Mouse (Mus musculus): Measurements from ENCODE around the gene Rpl7l1. TPM values are rescaled to one million over a fixed set of nuclear protein-coding genes. Genes with fewer than 3 reads are reported as not detected.
"Not testable (repeated sequence)": the region's sequence is repeated elsewhere in the genome, so short reads cannot be mapped to it uniquely, and the experiment has no call there.

Gene Rpl7l1
- 29.9 and 35.6 TPM in 2 replicates for total RNA-seq (2015; ENCODE audit: low replicate concordance)
- total RNA-seq (2017; ENCODE audit: low replicate concordance) = 25.2 and 69.6 TPM in 2 replicates

DNA sequence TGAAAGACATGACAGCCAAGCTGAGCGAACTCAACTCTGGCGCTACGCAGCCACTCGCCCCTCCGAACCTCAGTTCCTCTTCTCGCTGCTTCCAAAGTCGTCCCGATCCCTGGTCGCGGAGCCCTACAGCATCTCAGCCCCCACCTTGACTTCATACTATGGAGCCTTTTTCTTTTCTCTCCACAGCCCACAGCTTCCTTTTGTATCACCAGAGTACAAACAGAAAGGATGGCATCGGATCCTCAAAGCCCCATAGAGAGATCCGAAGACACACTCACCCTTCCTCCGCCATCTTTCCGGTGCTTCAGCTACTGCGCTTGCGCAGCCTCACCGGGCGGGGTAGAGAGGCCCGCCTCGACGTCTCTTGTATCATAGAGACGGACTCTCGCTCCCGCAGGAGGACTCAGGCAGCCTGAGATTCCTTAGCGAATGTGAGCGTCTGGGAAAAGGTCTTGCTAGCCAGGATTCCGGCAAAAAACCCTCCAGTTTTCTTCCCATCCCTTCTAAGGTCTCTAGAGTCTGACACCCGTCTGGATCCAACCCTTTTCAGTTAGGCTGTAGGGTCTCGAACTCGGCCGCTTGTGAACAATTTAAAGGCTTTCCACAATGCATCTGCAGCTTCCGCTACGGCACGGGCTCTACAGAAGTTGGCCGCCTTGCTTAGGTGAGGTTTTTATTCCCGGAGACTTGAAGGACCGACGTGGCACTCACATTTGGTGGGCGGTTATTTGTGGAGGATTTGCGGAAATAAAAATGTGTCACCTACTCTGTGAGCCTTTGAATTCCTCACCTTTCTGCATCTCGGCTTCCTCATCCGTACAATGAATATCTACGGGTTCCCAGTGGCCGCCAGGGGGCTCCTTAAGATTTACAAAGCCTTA is at the start of gene Rpl7l1:
TSS of gene Rpl7l1 (minus strand) at position 332 of the 881 bp plus-strand sequence.
- peak; percentile 99 for ATAC-seq (replicated peaks; ENCODE audit: low FRiP score, poor library complexity, severe bottlenecking)

DNA sequence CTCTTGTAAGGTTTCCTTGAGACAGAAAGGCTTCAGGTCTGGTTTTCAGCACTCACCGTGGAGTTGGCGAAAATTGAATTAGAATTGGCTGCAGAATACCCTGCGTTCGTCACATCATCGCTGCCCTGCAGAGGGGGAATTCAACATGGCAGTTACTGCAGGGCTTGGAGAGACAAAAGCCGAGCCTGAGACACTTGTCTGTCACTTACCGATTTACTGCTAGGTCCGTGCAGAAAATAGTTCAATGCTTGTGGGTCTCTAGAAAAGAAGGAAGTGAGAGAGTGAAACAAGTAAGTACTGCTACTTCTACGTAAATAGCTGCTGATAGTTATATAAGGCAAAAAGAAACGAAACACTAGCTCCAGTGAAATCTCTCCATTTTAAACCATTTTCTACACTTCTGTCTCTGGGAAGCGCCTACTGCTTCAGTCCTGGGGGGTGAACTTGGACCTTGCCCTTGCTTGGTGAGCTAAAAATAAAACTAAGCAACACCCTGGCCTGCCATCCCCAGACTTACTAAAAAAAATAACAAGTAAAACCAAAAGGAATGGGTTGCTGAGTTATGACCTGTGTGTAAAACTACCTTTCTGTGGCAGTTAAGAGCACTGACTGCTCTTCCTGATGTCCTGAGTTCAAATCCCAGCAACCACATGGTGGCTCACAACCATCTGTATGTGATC is 47.5 kb upstream of the Rpl7l1 start:
- ATAC-seq (replicated peaks; ENCODE audit: low FRiP score, poor library complexity, severe bottlenecking) = no peak

DNA sequence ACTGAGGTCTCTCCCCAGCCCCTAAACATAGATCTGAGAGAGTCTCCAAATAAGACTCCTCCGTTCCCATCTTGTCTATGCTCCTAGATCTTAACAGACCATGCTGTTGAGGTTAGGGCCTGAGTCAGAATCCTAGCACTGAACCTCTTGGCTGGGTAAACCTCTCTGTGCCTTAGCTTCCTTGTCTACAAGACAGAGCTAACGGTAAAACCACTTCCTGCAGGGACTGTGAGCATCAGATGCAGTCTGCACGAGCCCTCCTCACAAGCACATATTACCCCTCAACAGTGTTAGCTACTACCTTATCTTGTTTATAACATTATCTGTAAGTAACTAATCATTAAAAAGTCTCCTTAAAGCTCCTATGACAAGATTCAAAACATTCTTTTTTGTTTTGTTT is 46.5 kb upstream of the Rpl7l1 start:
- no peak for ATAC-seq (replicated peaks; ENCODE audit: low FRiP score, poor library complexity, severe bottlenecking)

DNA sequence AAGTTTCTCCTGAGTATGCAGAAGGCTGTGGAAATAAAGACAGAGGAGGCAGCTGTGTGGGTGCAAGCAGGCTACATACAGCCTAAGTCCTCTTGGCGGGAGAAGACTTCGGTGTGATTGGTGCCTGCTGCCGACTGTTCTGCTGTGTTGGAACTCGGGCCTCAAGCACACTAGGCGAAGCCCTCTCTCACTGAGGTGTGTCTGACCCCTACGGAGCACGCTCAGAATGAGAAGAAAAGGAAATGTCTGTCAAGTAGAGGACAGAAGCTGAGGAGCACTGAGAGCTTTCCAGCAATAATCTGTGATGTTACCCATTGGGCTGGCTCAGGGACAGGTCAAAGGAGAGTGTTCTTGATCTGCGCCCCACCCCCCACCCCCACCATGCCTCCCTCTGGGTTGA is 40.6 kb upstream of the Rpl7l1 start:
- no peak for ATAC-seq (replicated peaks; ENCODE audit: low FRiP score, poor library complexity, severe bottlenecking)

DNA sequence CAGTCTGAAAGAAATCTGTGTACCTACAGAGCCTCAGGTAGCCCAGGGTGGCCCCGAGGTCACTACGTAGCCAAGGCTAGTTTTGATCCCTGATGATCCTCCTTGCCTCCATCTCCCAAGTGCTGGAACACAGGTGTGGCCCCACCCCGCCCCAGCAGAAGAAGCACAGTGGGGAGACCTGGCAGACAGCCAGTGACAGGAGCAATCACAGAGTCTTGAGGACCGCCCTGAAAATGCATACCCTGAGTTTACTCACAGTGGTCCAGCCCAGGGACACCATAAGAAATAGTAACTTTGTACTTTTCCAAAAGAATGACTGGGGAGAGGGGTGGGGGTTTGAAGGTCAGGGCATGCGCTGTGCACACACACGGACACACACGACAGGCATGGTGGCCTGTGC is 38.2 kb upstream of the Rpl7l1 start:
- no peak for ATAC-seq (replicated peaks; ENCODE audit: low FRiP score, poor library complexity, severe bottlenecking)

DNA sequence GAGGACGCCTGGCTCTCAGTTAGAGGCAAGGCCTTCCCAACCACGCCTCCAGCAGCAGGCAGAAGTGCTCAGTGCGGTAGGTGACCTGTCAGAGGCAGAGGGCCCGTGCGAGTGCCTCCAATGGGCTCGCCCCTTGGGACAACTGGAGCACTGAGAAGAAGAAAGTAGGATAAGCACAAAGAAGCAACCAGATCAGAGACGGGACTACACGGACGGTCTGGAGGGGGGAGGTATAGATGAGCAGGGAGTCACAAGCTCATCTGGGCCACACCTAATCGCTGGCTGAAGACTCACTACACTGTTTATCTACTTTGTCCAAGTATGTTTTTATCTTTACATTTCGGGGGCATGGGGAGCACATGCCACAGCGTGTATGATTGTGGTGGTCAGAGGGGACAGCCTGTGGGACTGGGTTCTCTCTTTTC is 35.3 kb upstream of the Rpl7l1 start:
- peak; percentile 91 for ATAC-seq (replicated peaks; ENCODE audit: low FRiP score, poor library complexity, severe bottlenecking)

DNA sequence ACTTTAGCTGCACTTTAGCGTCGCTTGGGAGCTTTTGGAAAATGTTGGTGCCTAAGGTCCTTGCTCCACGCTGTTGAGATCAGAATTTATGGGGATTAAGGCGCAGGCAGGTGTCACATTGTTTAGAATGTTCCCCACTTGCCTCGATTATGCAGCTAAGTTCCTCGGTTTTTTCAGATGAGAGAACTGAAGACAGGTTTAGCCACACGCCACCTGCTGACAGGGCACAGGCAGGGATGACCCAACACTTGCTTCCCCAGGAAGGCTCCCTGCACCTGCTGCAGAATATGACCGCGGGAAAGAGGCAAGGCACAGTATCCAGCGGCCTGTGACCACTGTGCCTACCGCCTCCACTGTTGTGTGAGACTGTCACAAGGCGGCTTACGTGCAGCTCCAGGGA is 33.8 kb upstream of the Rpl7l1 start:
- no peak for ATAC-seq (replicated peaks; ENCODE audit: low FRiP score, poor library complexity, severe bottlenecking)

DNA sequence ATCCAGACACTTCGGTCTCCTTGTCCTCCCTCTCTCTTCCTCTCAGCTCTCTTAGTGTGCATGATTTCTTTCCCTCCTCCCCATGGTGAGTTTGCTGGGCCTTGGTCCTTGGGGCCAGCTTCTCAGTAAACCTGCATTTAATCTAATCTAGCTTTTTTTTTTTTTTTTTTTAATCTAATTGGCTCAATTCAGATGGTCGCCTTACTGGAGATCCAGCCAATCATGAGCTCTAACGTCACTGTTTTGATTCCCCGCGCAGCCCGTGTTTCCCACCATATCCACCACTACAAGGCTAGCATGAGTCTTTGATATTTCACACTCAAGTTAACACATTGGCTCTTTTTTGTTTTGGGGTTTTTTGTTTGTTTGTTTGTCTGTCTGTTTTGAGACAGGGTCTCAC is 32.0 kb upstream of the Rpl7l1 start:
- ATAC-seq (replicated peaks; ENCODE audit: low FRiP score, poor library complexity, severe bottlenecking) = no peak

DNA sequence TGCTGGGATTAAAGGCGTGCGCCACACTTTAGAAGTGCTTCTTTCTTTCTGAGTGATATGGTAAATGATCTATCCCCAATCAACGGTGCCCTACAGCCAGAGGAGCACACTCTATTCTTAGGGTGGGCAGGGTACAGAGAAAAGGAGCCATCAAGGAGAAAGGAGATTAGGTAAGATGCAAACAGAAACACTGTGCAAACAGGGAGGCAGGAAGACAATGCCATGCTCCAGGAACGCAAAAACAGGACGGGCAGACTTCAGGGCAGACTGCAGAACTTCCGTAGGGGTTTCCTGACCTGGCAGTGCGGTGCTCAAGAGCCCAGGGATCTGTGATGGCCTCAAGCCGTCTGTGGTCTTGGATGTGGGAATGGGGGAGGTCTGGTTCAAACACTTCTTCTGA is 31.2 kb upstream of the Rpl7l1 start:
- no peak for ATAC-seq (replicated peaks; ENCODE audit: low FRiP score, poor library complexity, severe bottlenecking)

DNA sequence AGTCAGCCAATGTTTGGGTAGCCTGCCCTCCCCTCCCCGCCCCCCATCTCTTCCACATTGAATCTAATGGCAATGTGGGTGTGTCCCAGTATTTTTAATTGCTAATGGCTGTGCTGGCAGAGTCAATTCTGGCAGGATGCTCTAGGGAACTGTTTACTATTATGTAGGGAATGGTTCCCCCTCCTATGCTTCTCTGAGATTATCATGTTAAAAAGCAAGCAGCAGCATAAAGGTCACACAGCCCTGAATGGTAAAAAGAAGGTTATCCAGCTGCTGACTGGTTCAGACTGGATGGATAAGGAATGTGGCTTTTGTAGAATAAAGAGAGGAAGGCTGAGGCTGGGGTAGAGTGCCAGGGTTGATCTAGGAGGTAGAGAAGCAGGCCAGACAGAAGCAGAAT is 30.0 kb upstream of the Rpl7l1 start:
- ATAC-seq (replicated peaks; ENCODE audit: low FRiP score, poor library complexity, severe bottlenecking) = no peak

DNA sequence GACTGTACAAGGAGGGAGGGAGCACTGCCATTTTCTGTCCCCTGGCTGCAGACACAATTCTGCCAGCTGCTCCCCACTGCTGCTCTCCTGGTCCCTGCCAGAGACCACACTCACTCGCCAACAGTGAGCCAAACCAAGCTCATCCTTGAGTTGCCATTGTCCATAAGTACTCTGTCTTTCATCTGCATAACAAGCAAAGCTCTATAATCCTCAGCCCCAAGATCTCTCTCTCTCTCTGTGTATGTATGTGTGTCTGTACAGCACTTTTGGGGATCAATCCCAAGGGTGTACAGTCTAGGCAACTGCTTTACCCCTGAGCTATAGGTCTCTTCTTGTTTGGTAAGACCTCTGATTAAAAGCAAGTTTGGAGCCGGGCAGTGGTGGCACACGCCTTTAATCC is 28.2 kb upstream of the Rpl7l1 start:
- ATAC-seq (replicated peaks; ENCODE audit: low FRiP score, poor library complexity, severe bottlenecking) = no peak

DNA sequence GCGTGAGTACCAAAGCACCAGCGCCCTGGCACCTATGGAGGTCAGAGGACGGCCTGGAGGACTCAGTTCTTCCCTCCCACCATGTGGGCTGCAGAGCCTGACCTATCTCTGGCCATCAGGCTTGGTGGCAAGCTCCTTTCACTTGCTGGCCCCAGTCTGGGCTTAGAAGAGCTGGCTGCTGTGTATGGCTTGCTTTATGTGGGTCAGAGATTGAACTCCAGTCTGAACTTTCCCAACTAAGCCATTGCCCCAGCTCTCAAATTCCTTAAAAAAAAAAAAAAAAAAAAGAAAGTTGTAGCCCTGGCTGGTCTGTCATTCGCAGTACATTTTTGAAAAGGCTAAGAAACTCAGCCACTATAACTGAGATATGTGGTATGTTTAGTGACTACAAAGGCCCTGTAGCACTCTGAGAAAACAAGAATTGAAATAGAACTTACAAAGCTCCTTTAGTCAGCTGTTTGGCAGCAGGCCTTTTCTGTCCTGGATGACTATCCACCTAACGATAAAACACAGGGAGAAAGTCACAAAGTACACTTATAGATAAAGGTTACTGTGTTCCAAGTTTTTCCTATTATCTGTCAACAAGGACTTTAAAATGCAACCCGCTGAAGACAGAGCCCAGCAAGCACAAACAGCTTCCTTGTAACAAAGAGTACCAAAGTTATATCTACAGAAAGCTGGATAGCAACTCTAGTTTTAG is 26.8 kb upstream of the Rpl7l1 start:
- ATAC-seq (replicated peaks; ENCODE audit: low FRiP score, poor library complexity, severe bottlenecking) = no peak

DNA sequence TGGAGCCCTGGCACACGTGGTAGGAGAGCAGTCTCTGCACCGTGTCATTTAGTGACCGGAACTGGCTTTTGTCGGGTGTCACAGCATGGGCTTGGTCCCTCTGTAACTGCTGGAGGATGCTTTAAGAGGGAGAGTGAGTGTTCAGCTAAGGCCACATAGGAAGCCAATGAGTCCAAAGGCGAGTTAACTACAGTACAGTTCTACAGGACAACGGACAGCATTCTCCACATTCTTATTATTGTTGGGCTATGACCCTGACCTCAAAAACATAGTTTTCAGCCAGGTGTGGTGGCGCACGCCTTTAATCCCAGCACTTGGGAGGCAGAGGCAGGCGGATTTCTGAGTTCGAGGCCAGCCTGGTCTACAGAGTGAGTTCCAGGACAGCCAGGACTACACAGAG is 25.9 kb upstream of the Rpl7l1 start:
- no peak for ATAC-seq (replicated peaks; ENCODE audit: low FRiP score, poor library complexity, severe bottlenecking)

DNA sequence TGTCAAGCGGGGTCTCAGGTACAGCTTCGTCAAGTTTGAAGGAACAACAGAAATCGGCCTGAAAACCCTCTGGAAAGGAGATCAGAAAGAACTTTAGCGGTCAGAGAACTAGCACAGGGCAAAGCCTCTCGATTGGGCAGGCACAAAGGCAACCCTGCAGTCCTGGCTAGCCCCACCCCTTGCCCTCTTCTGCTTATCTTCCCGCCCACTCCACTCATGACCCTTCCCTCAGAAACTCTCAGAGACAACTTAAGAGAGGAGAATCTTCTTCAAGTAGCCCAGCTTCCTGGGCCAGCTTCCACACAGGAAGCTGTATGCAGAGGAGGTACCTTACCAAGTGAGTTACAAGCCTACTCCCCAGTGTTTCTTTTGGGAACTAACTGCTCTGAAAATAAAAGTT is 19.3 kb upstream of the Rpl7l1 start:
- no peak for ATAC-seq (replicated peaks; ENCODE audit: low FRiP score, poor library complexity, severe bottlenecking)

DNA sequence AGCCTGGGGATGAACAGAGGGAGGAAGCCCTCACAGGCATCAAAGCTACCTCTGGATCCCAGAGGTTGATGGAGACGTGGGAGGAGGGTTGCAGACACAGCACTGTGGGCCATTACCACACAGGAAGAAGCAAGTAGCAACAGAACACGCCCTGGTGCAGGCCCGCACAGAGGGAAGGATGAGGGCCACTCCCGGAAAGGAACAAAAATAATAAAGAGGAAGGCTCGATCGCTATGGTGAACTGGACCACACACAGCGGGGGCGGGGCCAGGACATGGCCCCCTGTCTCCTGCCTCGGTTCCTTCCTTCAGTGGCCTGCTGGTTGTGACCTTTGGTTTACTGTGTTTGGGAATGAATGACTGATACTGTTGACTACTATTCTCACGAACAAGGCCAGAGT is 17.2 kb upstream of the Rpl7l1 start:
- ATAC-seq (replicated peaks; ENCODE audit: low FRiP score, poor library complexity, severe bottlenecking) = no peak

DNA sequence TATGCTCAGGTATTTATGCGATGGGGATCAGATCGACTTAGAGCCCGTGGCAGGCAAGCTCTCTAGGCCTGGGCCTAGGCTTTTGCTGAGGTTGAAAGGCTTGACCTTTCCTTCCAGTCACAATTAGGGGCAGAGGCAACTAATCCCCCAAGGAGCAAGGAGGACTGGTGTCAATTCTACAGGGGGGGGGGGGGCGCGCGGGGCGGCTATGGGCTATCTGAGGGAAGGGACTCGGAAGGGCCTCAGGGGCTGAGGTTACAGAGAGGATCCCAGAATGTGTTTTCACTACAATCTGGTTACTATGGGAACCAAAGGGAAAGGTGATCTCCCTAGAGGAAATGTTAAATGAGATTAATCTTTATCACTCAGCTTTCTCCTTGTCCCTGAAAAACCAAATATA is 14.9 kb upstream of the Rpl7l1 start:
- ATAC-seq (replicated peaks; ENCODE audit: low FRiP score, poor library complexity, severe bottlenecking) = no peak

DNA sequence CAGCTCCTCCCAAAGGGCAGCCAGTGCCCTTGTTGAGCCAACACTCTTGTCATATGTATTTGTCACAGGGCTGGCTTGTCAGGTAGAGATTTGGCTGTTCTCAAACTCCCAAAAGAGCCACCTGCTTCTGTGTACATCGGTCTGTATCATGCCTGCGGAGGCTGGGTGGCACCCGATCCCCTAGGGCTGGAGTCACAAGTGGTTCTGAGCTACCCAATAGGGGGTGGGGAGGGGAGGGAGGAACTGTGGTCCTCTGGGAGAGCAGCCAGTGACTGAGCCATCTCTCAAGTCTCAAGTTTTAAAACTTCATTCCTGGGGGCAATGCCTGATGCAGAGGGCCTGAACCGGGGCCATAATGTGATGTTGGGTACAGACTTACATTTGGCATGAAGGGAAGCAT is 14.3 kb upstream of the Rpl7l1 start:
- no peak for ATAC-seq (replicated peaks; ENCODE audit: low FRiP score, poor library complexity, severe bottlenecking)

DNA sequence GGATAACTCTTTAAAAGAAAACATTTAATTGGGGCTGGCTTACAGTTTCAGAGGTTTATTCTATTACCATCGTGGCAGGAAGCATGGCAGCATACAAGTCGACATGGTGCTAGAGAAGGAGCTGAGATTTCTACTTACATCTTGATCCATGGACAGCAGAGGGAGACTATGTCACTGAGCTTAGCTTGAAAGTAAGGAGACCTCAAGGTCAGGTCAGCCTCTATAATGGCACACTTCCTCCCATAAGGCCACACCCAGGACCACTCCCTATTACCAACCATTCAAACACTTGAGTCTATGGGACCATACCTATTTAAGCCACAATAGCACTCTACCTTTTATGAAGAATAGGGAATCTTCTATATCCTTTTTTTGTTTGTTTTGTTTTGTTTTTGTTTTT is 10.5 kb upstream of the Rpl7l1 start:
- ATAC-seq (replicated peaks; ENCODE audit: low FRiP score, poor library complexity, severe bottlenecking) = no peak

DNA sequence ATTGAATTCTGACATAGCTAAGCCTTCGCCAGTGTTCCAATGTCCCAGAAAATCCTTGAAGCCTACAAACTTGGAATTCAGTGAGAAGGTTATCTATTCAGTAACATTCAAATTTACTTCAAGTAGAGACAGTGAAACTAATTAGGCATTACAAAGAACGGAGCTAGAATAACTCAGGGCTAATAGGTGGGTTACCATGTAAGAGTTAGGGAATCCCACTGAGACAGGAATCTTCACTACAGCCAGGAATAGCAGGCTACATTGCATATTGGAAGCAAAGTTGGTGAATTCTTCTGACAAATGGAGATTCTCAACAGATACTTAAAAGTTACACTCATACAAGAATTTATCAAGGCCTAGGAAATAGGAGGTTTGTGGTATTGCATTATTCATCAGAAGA is 5.5 kb upstream of the Rpl7l1 start:
- ATAC-seq (replicated peaks; ENCODE audit: low FRiP score, poor library complexity, severe bottlenecking) = not testable (repeated sequence)

DNA sequence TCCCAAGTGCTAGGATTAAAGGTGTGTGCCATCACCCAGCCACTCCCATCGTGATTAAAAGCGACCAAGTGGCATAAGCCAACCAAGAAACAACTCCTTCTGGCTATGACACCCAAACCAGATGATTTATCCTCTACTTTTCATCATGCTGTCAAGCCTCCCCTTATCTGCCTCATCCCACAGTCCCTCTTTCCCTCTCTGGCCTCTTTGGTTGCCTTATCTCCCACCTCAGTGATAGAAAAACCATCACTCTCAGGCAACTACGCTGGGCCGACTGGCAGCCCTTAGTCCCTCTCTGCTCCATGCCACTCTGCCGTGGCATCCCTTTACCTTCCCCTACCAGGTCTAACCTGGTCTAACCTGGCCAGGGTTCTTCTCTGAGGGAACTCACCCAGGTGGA is 4.5 kb upstream of the Rpl7l1 start:
- ATAC-seq (replicated peaks; ENCODE audit: low FRiP score, poor library complexity, severe bottlenecking) = no peak

DNA sequence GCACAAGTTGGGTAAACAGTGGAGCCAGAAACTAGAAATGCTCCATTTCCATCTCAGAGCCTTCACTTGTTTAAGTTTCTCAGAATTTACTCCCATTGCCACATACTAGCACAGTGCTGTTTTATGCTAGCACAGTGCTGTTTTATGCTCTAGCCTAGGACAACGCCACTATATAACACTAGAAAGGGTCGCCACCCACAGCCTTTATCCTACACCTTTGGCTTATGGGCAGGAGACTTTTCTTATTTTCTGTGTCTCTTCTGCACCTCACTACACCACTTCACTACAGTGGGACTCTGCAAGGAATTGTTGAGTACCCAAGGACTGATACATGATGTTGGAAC is 722 bp upstream of the Rpl7l1 start:
- peak; percentile 22 for ATAC-seq (replicated peaks; ENCODE audit: low FRiP score, poor library complexity, severe bottlenecking)
